Mouse (Mus musculus): ENCODE data around the gene Atp2a2.
A peak's percentile ranks its signal among the peaks of the same experiment; 100 is the strongest.

Gene Atp2a2

GRCm38 (mm10) chr5:122519043-122519660 lies 17.1 kb upstream of the Atp2a2 start:
- DNase-seq (ENCODE audit: low spot score in 2 of 2) = no peak

GRCm38 (mm10) chr5:122518247-122518646 lies 16.2 kb upstream of the Atp2a2 start:
- no peak for DNase-seq (ENCODE audit: low spot score in 2 of 2)

GRCm38 (mm10) chr5:122516901-122517300 lies 14.9 kb upstream of the Atp2a2 start:
- no peak for DNase-seq (ENCODE audit: low spot score in 2 of 2)

GRCm38 (mm10) chr5:122516029-122516730 lies 14.2 kb upstream of the Atp2a2 start:
- DNase-seq (ENCODE audit: low spot score in 2 of 2) = no peak

- DNase-seq (ENCODE audit: low spot score in 2 of 2) = no peak
These were observed 12.1 kb upstream of the Atp2a2 start for GRCm38 (mm10) chr5:122514127-122514521.

- no peak for DNase-seq (ENCODE audit: low spot score in 2 of 2)
These were observed 11.5 kb upstream of the Atp2a2 start for GRCm38 (mm10) chr5:122513421-122514126.

GRCm38 (mm10) chr5:122512011-122512410 lies 10.0 kb upstream of the Atp2a2 start:
- DNase-seq (ENCODE audit: low spot score in 2 of 2) = no peak

GRCm38 (mm10) chr5:122511405-122511804 lies 9.4 kb upstream of the Atp2a2 start:
- no peak for DNase-seq (ENCODE audit: low spot score in 2 of 2)

- no peak for DNase-seq (ENCODE audit: low spot score in 2 of 2)
These were observed 8.7 kb upstream of the Atp2a2 start for GRCm38 (mm10) chr5:122510651-122511157.

- no peak for DNase-seq (ENCODE audit: low spot score in 2 of 2)
These were observed 7.6 kb upstream of the Atp2a2 start for GRCm38 (mm10) chr5:122509608-122510007.

GRCm38 (mm10) chr5:122508861-122509306 lies 6.9 kb upstream of the Atp2a2 start:
- no peak for DNase-seq (ENCODE audit: low spot score in 2 of 2)

GRCm38 (mm10) chr5:122507396-122507795 lies 5.4 kb upstream of the Atp2a2 start:
- no peak for DNase-seq (ENCODE audit: low spot score in 2 of 2)

- DNase-seq (ENCODE audit: low spot score in 2 of 2) = no peak
These were observed 4.4 kb upstream of the Atp2a2 start for GRCm38 (mm10) chr5:122506462-122506861.

- no peak for DNase-seq (ENCODE audit: low spot score in 2 of 2)
These were observed 3.5 kb upstream of the Atp2a2 start for GRCm38 (mm10) chr5:122505554-122505953.

- DNase-seq (ENCODE audit: low spot score in 2 of 2) = no peak
These were observed 1.7 kb upstream of the Atp2a2 start for GRCm38 (mm10) chr5:122503760-122504119.

GRCm38 (mm10) chr5:122503015-122503759 lies 1.2 kb upstream of the Atp2a2 start:
- no peak for DNase-seq (ENCODE audit: low spot score in 2 of 2)

GRCm38 (mm10) chr5:122501101-122502076 lies 636 bp downstream of the Atp2a2 start:
- DNase-seq (ENCODE audit: low spot score in 2 of 2) = peak; percentile 34 to 55

- no peak for DNase-seq (ENCODE audit: low spot score in 2 of 2)
These were observed 1.5 kb downstream of the Atp2a2 start for GRCm38 (mm10) chr5:122500563-122500962.

- DNase-seq (ENCODE audit: low spot score in 2 of 2) = no peak
These were observed 1.9 kb downstream of the Atp2a2 start for GRCm38 (mm10) chr5:122500141-122500540.

- DNase-seq (ENCODE audit: low spot score in 2 of 2) = no peak
These were observed 4.0 kb downstream of the Atp2a2 start for GRCm38 (mm10) chr5:122498046-122498445.

GRCm38 (mm10) chr5:122496990-122497389 lies 5.0 kb downstream of the Atp2a2 start:
- DNase-seq (ENCODE audit: low spot score in 2 of 2) = no peak
